Mouse (Mus musculus): ENCODE results near the gene Dnph1. TPM values are rescaled to one million over a fixed set of nuclear protein-coding genes. Genes with fewer than 3 reads are reported as not detected.
"Not testable (repeated sequence)": the region's sequence is repeated elsewhere in the genome, so short reads cannot be mapped to it uniquely, and the experiment has no call there.

Dnph1 gene
- polyA plus RNA-seq (2012; rRNA removed) = 1.4 and 3.4 TPM in 2 replicates

- peak; percentile 17 for DNase-seq (ENCODE audit: low read depth)
These were observed at the start of gene Dnph1 for GRCm38 (mm10) chr17:46496623-46497434. Dnph1 (plus strand) TSS chr17:46496711.

GRCm38 (mm10) chr17:46452683-46453082, 43.8 kb upstream of the Dnph1 start:
- no peak for DNase-seq (ENCODE audit: low read depth)

DNA sequence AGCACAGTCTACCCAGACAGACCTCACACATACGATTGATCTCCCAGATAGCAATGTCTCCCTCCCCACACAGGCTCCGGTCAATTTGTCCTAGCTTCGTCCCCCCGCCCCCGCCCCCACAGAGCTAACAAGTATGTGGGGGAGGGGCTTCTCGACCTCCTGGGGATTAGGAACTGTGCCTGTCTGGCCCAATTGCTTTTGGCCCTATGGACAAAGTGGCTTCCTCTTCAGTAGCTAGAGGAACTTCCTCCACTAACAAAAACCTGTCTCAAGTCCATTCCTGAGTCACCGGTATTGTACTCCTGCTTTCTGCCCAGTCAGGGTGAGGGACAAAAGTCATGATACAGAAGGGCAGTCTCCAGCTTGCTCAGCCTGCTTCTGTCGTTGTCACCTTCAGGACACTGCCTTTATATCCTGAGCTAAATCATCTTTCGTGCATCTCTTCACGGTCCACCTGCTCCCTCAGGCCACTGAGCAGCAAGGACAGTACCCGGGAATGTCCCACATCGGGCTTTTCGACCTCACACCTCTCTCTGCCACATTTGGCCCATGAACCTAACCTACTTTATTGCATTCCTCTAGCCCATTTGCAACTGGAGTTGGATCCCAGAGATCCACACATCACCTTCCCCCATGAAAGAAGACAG, 43.1 kb upstream of the Dnph1 start:
- DNase-seq (ENCODE audit: low read depth) = no peak

- no peak for DNase-seq (ENCODE audit: low read depth)
These were observed 42.5 kb upstream of the Dnph1 start for GRCm38 (mm10) chr17:46453970-46454411.

DNA sequence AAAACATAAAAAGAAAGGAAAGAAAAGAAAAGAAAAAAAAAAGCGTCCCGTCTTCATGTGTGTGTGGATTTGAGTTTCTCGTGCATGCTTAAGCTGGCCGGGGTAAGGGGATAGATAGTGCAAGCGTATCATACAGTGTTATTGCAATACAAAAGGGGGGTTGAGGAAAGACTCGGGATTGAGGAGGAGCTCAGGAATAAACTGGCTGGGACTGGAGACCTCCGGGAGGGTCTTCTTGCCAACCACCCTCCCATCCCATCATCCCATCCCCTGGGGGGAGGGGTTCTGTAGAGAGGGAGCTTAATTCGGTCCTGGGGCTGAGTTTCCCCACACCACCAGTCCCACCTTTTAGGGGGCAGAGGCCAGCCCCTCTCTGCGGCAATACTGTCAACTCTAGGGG, 42.0 kb upstream of the Dnph1 start:
- no peak for DNase-seq (ENCODE audit: low read depth)

GRCm38 (mm10) chr17:46455110-46455691, 41.3 kb upstream of the Dnph1 start:
- DNase-seq (ENCODE audit: low read depth) = no peak

- peak; percentile 12 for DNase-seq (ENCODE audit: low read depth)
These were observed 38.7 kb upstream of the Dnph1 start for GRCm38 (mm10) chr17:46457791-46458190.

- DNase-seq (ENCODE audit: low read depth) = no peak
These were observed 38.1 kb upstream of the Dnph1 start for GRCm38 (mm10) chr17:46458439-46458838.

DNA sequence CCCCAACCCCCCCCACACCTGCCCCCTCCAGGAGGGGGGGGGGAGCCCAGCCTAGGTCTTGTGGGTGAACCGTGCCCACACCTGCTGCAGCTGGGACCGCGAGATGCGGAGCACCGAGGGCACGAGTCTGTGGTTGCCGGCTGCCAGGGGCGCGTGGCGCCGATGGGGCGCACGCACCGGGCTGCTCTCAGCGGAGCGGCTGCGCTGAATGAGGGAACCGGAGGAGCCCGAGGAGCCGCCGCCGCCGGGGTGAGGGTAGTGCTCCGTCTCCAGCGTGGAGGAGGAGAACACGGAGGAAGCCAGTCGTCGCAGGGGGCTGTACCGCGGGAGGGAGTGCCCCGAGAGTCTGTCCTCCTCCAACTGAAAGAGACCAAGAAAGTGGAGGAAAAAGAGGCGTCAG, 35.8 kb upstream of the Dnph1 start:
- DNase-seq (ENCODE audit: low read depth) = no peak

DNA sequence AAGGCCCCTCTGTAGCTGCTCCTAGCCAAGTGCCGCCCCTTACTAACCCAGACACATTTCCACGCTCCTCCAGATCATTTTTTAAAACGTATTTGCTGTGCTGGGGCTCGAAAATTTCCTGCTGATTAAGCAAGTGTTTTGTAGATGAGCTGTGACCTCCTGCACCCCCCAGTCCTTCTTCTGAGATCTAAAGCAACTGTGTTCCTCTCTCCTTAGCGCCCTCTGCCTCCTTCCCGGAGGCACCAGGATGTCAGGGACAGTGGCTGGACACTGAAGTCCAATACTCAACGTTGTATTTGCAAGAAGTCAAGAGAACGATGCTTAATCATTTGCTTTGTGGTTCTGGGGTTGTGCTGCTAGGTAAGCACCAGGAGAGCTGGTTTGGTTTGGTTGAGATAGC, 35.2 kb upstream of the Dnph1 start:
- no peak for DNase-seq (ENCODE audit: low read depth)

GRCm38 (mm10) chr17:46462226-46462625, 34.3 kb upstream of the Dnph1 start:
- DNase-seq (ENCODE audit: low read depth) = no peak

- DNase-seq (ENCODE audit: low read depth) = no peak
These were observed 28.7 kb upstream of the Dnph1 start for GRCm38 (mm10) chr17:46467830-46468229.

- no peak for DNase-seq (ENCODE audit: low read depth)
These were observed 19.9 kb upstream of the Dnph1 start for GRCm38 (mm10) chr17:46476601-46477000.

DNA sequence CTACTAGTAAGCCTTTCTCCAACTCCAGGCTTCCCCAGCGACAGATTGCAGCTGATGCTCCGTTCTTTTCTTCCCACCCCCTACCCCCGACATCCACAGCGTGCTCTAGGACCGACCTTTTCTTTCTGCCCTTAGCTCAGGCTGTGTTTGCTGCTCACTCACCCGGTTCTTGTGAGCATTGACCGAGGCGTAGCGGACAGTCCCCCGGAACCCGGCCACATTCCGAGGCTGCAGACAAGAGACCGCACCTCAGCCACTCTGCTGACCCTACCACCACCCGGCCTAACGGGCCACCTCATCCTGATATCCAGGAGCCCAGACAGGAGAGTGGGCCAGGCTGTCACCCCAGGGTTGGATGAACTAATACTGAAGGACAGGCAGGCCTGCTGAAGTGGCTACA, 19.2 kb upstream of the Dnph1 start:
- no peak for DNase-seq (ENCODE audit: low read depth)

- no peak for DNase-seq (ENCODE audit: low read depth)
These were observed 12.9 kb upstream of the Dnph1 start for GRCm38 (mm10) chr17:46483561-46484001.

DNA sequence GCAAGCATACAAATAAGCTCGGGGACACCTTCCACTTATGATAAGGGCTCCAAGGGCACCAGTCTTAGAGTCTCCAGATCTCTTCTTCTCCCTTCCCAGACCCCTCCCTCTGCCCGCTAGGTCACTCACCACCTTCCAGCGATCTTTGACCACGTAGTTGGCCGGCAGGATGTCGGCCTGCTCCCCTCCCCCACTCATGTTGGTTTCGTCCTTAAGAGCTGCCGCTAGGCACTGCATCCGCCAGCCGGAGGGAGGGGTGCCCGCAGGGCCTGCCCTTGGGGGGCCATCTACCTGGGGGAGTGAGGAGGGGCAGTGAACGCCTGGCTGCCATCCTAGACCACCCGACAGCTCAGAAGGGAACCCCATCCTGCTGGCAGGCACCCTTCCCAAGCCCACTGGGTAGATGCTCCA, 12.5 kb upstream of the Dnph1 start:
- DNase-seq (ENCODE audit: low read depth) = no peak

GRCm38 (mm10) chr17:46484461-46484875, 12.0 kb upstream of the Dnph1 start:
- no peak for DNase-seq (ENCODE audit: low read depth)

- no peak for DNase-seq (ENCODE audit: low read depth)
These were observed 9.5 kb upstream of the Dnph1 start for GRCm38 (mm10) chr17:46486995-46487394.

GRCm38 (mm10) chr17:46487431-46487830, 9.1 kb upstream of the Dnph1 start, which contains the start of gene Ttbk1:
Ttbk1 (minus strand) TSS chr17:46487675.
- DNase-seq (ENCODE audit: low read depth) = no peak

DNA sequence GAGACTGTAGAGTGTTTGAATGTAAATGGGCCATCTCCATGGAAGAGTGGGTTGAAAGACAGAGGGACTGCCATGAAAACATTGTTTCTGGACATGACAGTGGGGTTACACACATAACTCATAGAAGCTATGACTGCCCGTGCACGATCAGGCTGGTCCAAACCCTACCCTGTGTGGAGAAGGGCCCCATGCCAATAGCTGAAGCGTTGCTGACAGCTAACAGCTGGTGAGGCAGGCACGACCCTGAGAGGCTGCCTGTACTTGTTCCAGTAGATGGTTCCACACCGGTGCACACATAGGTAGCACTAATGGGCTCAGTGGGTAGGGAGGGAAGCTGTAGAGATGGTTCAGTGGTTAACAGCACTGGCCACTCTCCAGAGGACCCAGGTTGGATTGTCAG, 1.0 kb upstream of the Dnph1 start:
- DNase-seq (ENCODE audit: low read depth) = no peak

GRCm38 (mm10) chr17:46496081-46496480, 430 bp upstream of the Dnph1 start:
- not testable (repeated sequence) for DNase-seq (ENCODE audit: low read depth)

GRCm38 (mm10) chr17:46497956-46498355, 1.4 kb downstream of the Dnph1 start:
- DNase-seq (ENCODE audit: low read depth) = no peak

DNA sequence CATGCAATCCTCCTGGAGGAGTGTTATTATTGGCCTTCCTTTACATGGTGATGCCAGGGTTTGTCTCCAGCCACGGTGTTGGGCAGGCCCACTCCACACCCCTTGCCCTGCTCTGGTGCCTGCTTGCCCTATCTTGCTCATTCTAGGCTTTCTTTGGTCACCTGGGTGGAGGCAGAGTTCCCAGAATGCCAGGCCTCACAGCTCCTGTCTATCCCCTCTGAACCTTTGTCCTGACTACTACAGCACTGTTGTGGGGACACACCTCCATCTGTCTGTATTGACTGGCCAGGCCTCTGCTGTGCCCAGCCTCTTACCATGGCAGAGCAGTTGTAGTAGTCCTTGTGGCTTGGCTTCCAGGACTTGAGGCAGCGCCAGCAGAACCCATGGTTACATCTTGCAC, 6.3 kb downstream of the Dnph1 start:
- no peak for DNase-seq (ENCODE audit: low read depth)
